Mouse (Mus musculus): ENCODE data around the gene 1700020D05Rik. TPM values are rescaled to one million over a fixed set of nuclear protein-coding genes. Genes with fewer than 3 reads are reported as not detected.

The 1700020D05Rik gene
- total RNA-seq, 4 experiments from 2014 or later: 2.2 to 10.4 (median 5.4) TPM

Other genes starting within 250 kb of the 1700020D05Rik start
- gene Pacs1, start 230.7 kb downstream of the 1700020D05Rik start, total RNA-seq (2022): 10 to 100 TPM; 23.9 to 35.0 (median 29.7) TPM
- gene Sf3b2, start 208.3 kb downstream of the 1700020D05Rik start, total RNA-seq (2022): 100 to 1,000 TPM; 179 to 198 (median 191) TPM
- under 1 TPM; 0.09 to 0.62 (median 0.30) TPM for gene Gal3st3, start 205.5 kb downstream of the 1700020D05Rik start, total RNA-seq (2022)
- not detected for gene Catsper1, start 168.0 kb downstream of the 1700020D05Rik start, total RNA-seq (2022)
- gene Cst6, start 154.2 kb downstream of the 1700020D05Rik start, total RNA-seq (2022): 10 to 100 TPM in 2 of 4 experiments, 1 to 10 TPM in 2; 1.2 to 14.6 (median 6.8) TPM
- 10 to 100 TPM; 22.2 to 26.7 (median 25.2) TPM for gene Eif1ad, start 137.0 kb downstream of the 1700020D05Rik start, total RNA-seq (2022)
- 100 to 1,000 TPM; 130 to 147 (median 140) TPM for gene Banf1, start 136.6 kb downstream of the 1700020D05Rik start, total RNA-seq (2022)
- gene Sart1, start 115.1 kb downstream of the 1700020D05Rik start, total RNA-seq (2022): 100 to 1,000 TPM in 2 of 4 experiments, 10 to 100 TPM in 2; 75.2 to 101 (median 98.6) TPM
- gene Tsga10ip, start 101.3 kb downstream of the 1700020D05Rik start, total RNA-seq (2022): under 1 TPM in 1 of 4 experiments, not detected in 3; 0.17 TPM
- 100 to 1,000 TPM; 272 to 295 (median 289) TPM for gene Drap1, start 78.8 kb downstream of the 1700020D05Rik start, total RNA-seq (2022)
- gene AI837181, start 78.6 kb downstream of the 1700020D05Rik start, total RNA-seq (2022): 10 to 100 TPM; 52.2 to 59.2 (median 52.8) TPM
- under 1 TPM in 3 of 4 experiments, not detected in 1; 0.22 to 0.86 (median 0.56) TPM for gene Fosl1, start 56.2 kb downstream of the 1700020D05Rik start, total RNA-seq (2022)
- 10 to 100 TPM in 3 of 4 experiments, 1 to 10 TPM in 1; 8.9 to 12.4 (median 11.4) TPM for gene Ccdc85b, start 45.9 kb downstream of the 1700020D05Rik start, total RNA-seq (2022)
- gene Fibp, start 43.2 kb downstream of the 1700020D05Rik start, total RNA-seq (2022): 100 to 1,000 TPM in 2 of 4 experiments, 10 to 100 TPM in 2; 95.6 to 139 (median 110) TPM
- 1 to 10 TPM; 1.1 to 2.2 (median 1.6) TPM for gene Ctsw, start 35.3 kb downstream of the 1700020D05Rik start, total RNA-seq (2022)
- gene Efemp2, start 29.8 kb downstream of the 1700020D05Rik start, total RNA-seq (2022): 100 to 1,000 TPM in 2 of 4 experiments, 10 to 100 TPM in 2; 64.9 to 173 (median 105) TPM
- 10 to 100 TPM; 25.8 to 40.4 (median 33.8) TPM for gene Mus81, start 15.4 kb downstream of the 1700020D05Rik start, total RNA-seq (2022)
- 100 to 1,000 TPM; 711 to 770 (median 737) TPM for gene Cfl1, start 13.3 kb downstream of the 1700020D05Rik start, total RNA-seq (2022)
- gene Snx32, start 6.8 kb upstream of the 1700020D05Rik start, total RNA-seq (2022): 10 to 100 TPM; 13.4 to 35.0 (median 23.9) TPM
- gene Ovol1, start 56.9 kb upstream of the 1700020D05Rik start, total RNA-seq (2022): not detected
- gene Ap5b1, start 64.2 kb upstream of the 1700020D05Rik start, total RNA-seq (2022): 10 to 100 TPM; 10.8 to 15.7 (median 13.1) TPM
- gene Rnaseh2c, start 98.1 kb upstream of the 1700020D05Rik start, total RNA-seq (2022): 100 to 1,000 TPM; 123 to 156 (median 130) TPM
- 10 to 100 TPM; 71.6 to 90.4 (median 76.6) TPM for gene Kat5, start 106.5 kb upstream of the 1700020D05Rik start, total RNA-seq (2022)
- 100 to 1,000 TPM in 2 of 4 experiments, 10 to 100 TPM in 2; 90.0 to 114 (median 96.4) TPM for gene Rela, start 133.7 kb upstream of the 1700020D05Rik start, total RNA-seq (2022)
- gene Sipa1, start 159.9 kb upstream of the 1700020D05Rik start, total RNA-seq (2022): 10 to 100 TPM; 40.3 to 76.9 (median 57.8) TPM
- gene Map3k11, start 185.0 kb upstream of the 1700020D05Rik start, total RNA-seq (2022): 10 to 100 TPM; 40.8 to 53.6 (median 46.3) TPM
- 100 to 1,000 TPM in 3 of 4 experiments, 10 to 100 TPM in 1; 95.1 to 183 (median 136) TPM for gene Pcnx3, start 185.1 kb upstream of the 1700020D05Rik start, total RNA-seq (2022)
- gene Kcnk7, start 200.6 kb upstream of the 1700020D05Rik start, total RNA-seq (2022): not detected
- 10 to 100 TPM; 24.9 to 39.2 (median 32.8) TPM for gene Ehbp1l1, start 222.5 kb upstream of the 1700020D05Rik start, total RNA-seq (2022)
- 10 to 100 TPM; 56.2 to 62.7 (median 57.0) TPM for gene Fam89b, start 225.9 kb upstream of the 1700020D05Rik start, total RNA-seq (2022)
- 100 to 1,000 TPM; 254 to 451 (median 353) TPM for gene Ltbp3, start 237.1 kb upstream of the 1700020D05Rik start, total RNA-seq (2022)